In the genomic region with DNA sequence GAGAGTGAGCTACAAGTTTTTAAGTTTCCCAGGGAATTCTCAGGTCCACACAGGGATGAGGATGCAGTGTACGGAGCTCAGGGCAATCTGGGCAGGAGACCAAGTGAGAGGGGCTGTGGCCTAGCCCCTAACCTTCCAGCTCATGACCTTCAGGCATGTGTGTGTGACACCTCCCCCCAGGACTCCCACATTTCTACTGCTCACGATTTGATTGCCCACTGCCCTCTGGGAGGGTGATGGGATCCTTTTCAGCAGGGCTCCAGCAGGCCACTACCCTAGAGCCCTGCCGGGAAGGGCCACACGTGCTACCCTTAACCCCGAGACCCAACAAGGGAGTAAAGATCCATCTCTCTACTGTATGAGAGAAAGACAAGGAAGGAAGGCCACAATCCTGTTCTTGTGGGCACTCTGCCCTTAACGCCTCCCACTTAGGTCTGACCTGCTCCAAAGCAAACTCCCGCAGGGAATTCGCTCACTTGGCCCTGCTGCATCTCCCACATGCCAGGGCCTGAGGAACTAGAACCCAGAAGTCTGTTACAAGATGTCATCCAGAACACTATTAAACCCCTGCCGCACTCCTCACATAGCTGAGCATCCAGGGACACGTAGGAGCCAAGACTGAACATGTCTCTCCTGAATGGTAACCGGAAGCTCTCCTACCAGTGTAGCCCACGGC, we compare ENCODE assay signal across 13 mouse cellular contexts. TPM values are rescaled to one million over a fixed set of nuclear protein-coding genes. Genes with fewer than 3 reads are reported as not detected.
DNase-seq lines count a peak whose midpoint lies in the region; ATAC-seq and TF ChIP-seq lines count a peak whose summit lies in the region.
"Had no signal": no experiment of that assay in that cellular context is flagged by ENCODE, and none has a peak within 500 bp of the region (broad histone marks: within the 10 kb centered on the region; RNA-seq: fewer than 3 reads in every experiment).

No protein-coding gene starts in this region.

- peaks cover 3% of the 10 kb centered on the region; the same call in 1 of the 2 replicates for H3K4me1 ChIP-seq in midbrain, postnatal 0 days (ENCODE audit: insufficient read depth, low read length)
- H3K4me1 ChIP-seq: liver, embryonic 13.5 days had no signal

- no peaks in the 10 kb centered on the region for H3K36me3 ChIP-seq in midbrain, postnatal 0 days (ENCODE audit: insufficient read depth, low read length)

- TF ChIP-seq CTCF in midbrain, postnatal 0 days (IDR thresholded peaks at IDR 0.05): no peak

- no peaks in the 10 kb centered on the region for H3K27me3 ChIP-seq in midbrain, postnatal 0 days (ENCODE audit: insufficient read depth, low read length)
- H3K27me3 ChIP-seq: liver, embryonic 13.5 days had no signal

- no peak overlapping the region for H3K4me2 ChIP-seq in midbrain, postnatal 0 days (ENCODE audit: low read depth, low read length, poor library complexity, severe bottlenecking)
- H3K4me2 ChIP-seq: liver, embryonic 13.5 days had no signal

- WGBS in midbrain, postnatal 0 days: 86% methylated on average over 12 of the region's 12 CpGs

- ATAC-seq in midbrain, postnatal 0 days (ENCODE audit: low FRiP score): no peak
- ATAC-seq in erythroblast, adult 5-6 weeks (replicated peaks; ENCODE audit: low FRiP score, poor library complexity, severe bottlenecking): no peak
- ATAC-seq: midbrain, embryonic 16.5 days had no signal

- no peaks in the 10 kb centered on the region for H3K9me3 ChIP-seq in midbrain, postnatal 0 days (ENCODE audit: low read length)
- H3K9me3 ChIP-seq: liver, embryonic 13.5 days had no signal

- no peak overlapping the region for H3K27ac ChIP-seq in midbrain, postnatal 0 days (ENCODE audit: low read depth, low read length)
- H3K27ac ChIP-seq: liver, embryonic 13.5 days had no signal

- intact Hi-C loops in gastrocnemius, postnatal 14 days (cut with DNase I; ENCODE audit: low total_unique reads): no loop called here

- no peak overlapping the region for H3K9ac ChIP-seq in midbrain, postnatal 0 days (replicated peaks; ENCODE audit: low read length, poor library complexity, severe bottlenecking)
- H3K9ac ChIP-seq: liver, embryonic 13.5 days had no signal

- peak; percentile 24 for DNase-seq in gastrocnemius, postnatal 14 days
- no peak for DNase-seq in gastrocnemius, adult 8-10 months (ENCODE audit: low spot score in 2 of 2)
- DNase-seq in ovary, postnatal 36 days (ENCODE audit: low spot score): peak; percentile 31
- no peak for DNase-seq in ovary, postnatal 14 days (ENCODE audit: low spot score)
- DNase-seq in gonadal fat pad, adult 2 months (ENCODE audit: low read depth): peak; percentile 96
- DNase-seq in midbrain, postnatal 0 days (ENCODE audit: low spot score): no peak
- DNase-seq: kidney, adult 11 months; liver, embryonic 13.5 days; lung, postnatal 4 days; thymus, adult 2 months had no signal

- no peak overlapping the region for H3K4me3 ChIP-seq in midbrain, postnatal 0 days (ENCODE audit: low read depth, low read length)
- H3K4me3 ChIP-seq: liver, embryonic 13.5 days had no signal

RNA-seq across cellular contexts. Expression of gene Fgfr2, which starts 24.9 kb away (rescaled TPM):
- total RNA-seq in gastrocnemius, postnatal 14 days (2021): 1 to 10 TPM; 1.2 to 1.8 TPM
- 1 to 10 TPM in 1 of 4 experiments, under 1 TPM in 3; 0.17 to 1.3 (median 0.62) TPM for total RNA-seq in gastrocnemius, adult 8-10 months (2022)
- polyA plus RNA-seq in gonadal fat pad, adult 2 months (2012; rRNA removed): 33.3 and 40.6 TPM in 2 replicates
- total RNA-seq in midbrain, postnatal 0 days (2014; rRNA removed): 32.6 and 37.2 TPM in 2 replicates
- 10.7 and 12.1 TPM in 2 replicates for polyA plus RNA-seq in midbrain, postnatal 0 days (2015; fragmentation: Nextera tagmentation; extraction: Ambion mirVana)
- total RNA-seq in erythroblast, adult 5-6 weeks (2015; ENCODE audit: low replicate concordance): not detected in 2 replicates
- 0.28 and 4.8 TPM in 2 replicates for total RNA-seq in erythroblast, adult 5-6 weeks (2017; ENCODE audit: low replicate concordance)
- total RNA-seq: hematopoietic stem cell, adult 5-6 weeks had no signal

RNA-seq across cellular contexts. Expression of gene Ctbp2, which starts 25.9 kb away (rescaled TPM):
- 10 to 100 TPM; 22.4 to 29.3 TPM for total RNA-seq in gastrocnemius, postnatal 14 days (2021)
- 10 to 100 TPM; 15.9 to 19.6 (median 18.1) TPM for total RNA-seq in gastrocnemius, adult 8-10 months (2022)
- polyA plus RNA-seq in gonadal fat pad, adult 2 months (2012; rRNA removed): 48.7 and 53.5 TPM in 2 replicates
- total RNA-seq in midbrain, postnatal 0 days (2014; rRNA removed): 58.6 and 64.8 TPM in 2 replicates
- polyA plus RNA-seq in midbrain, postnatal 0 days (2015; fragmentation: Nextera tagmentation; extraction: Ambion mirVana): 25.9 and 29.1 TPM in 2 replicates
- total RNA-seq in erythroblast, adult 5-6 weeks (2015; ENCODE audit: low replicate concordance): 11.1 and 21.3 TPM in 2 replicates
- 9.5 and 11.6 TPM in 2 replicates for total RNA-seq in erythroblast, adult 5-6 weeks (2017; ENCODE audit: low replicate concordance)

Comparison
In these comparisons a context has a peak if more than half of its experiments do, and no peak if none do; other contexts are left out.
1. DNase-seq: peak in gastrocnemius, postnatal 14 days (single experiment), ovary, postnatal 36 days (single experiment) and gonadal fat pad, adult 2 months (single experiment); none in gastrocnemius, adult 8-10 months (0 of 2), ovary, postnatal 14 days (single experiment) and midbrain, postnatal 0 days (single experiment).